Mouse (Mus musculus): ENCODE results near the gene Zfp872.
"Not testable (repeated sequence)": the region's sequence is repeated elsewhere in the genome, so short reads cannot be mapped to it uniquely, and the experiment has no call there.

The Zfp872 gene

GRCm38 (mm10) chr9:22169327-22169726 is 18.6 kb upstream of the Zfp872 start:
- DNase-seq (ENCODE audit: low spot score in 2 of 2): no peak

- DNase-seq (ENCODE audit: low spot score in 2 of 2): no peak
These were observed 15.6 kb upstream of the Zfp872 start for GRCm38 (mm10) chr9:22172318-22172717.

- DNase-seq (ENCODE audit: low spot score in 2 of 2): no peak
These were observed 8.5 kb downstream of the Zfp872 start for GRCm38 (mm10) chr9:22196412-22196811.

- DNase-seq (ENCODE audit: low spot score in 2 of 2): no peak
These were observed 25.9 kb downstream of the Zfp872 start for GRCm38 (mm10) chr9:22213785-22214194.

- no peak for DNase-seq (ENCODE audit: low spot score in 2 of 2)
These were observed 26.7 kb downstream of the Zfp872 start for GRCm38 (mm10) chr9:22214549-22214948.

GRCm38 (mm10) chr9:22216705-22217104 is 28.8 kb downstream of the Zfp872 start:
- no peak for DNase-seq (ENCODE audit: low spot score in 2 of 2)

GRCm38 (mm10) chr9:22217858-22218493 is 30.1 kb downstream of the Zfp872 start:
- DNase-seq (ENCODE audit: low spot score in 2 of 2): no peak

GRCm38 (mm10) chr9:22224066-22224465 is 36.2 kb downstream of the Zfp872 start:
- no peak for DNase-seq (ENCODE audit: low spot score in 2 of 2)

GRCm38 (mm10) chr9:22224536-22225503 is 36.9 kb downstream of the Zfp872 start:
- DNase-seq (ENCODE audit: low spot score in 2 of 2): no peak

- peak; percentile 97 to 99 for DNase-seq (ENCODE audit: low spot score in 2 of 2)
These were observed 37.9 kb downstream of the Zfp872 start, which contains the start of gene Zfp809 for GRCm38 (mm10) chr9:22225581-22226388. Zfp809 (plus strand) TSS chr9:22225714.

GRCm38 (mm10) chr9:22226389-22226673 is 38.4 kb downstream of the Zfp872 start:
- DNase-seq (ENCODE audit: low spot score in 2 of 2): not testable (repeated sequence)

- DNase-seq (ENCODE audit: low spot score in 2 of 2): no peak
These were observed 39.0 kb downstream of the Zfp872 start for GRCm38 (mm10) chr9:22226846-22227245.

- no peak for DNase-seq (ENCODE audit: low spot score in 2 of 2)
These were observed 41.6 kb downstream of the Zfp872 start for GRCm38 (mm10) chr9:22229386-22230026.

- DNase-seq (ENCODE audit: low spot score in 2 of 2): no peak
These were observed 42.2 kb downstream of the Zfp872 start for GRCm38 (mm10) chr9:22230061-22230460.

GRCm38 (mm10) chr9:22230556-22230955 is 42.7 kb downstream of the Zfp872 start:
- DNase-seq (ENCODE audit: low spot score in 2 of 2): no peak

- no peak for DNase-seq (ENCODE audit: low spot score in 2 of 2)
These were observed 52.1 kb downstream of the Zfp872 start for GRCm38 (mm10) chr9:22240001-22240400.

- DNase-seq (ENCODE audit: low spot score in 2 of 2): no peak
These were observed 56.4 kb downstream of the Zfp872 start for GRCm38 (mm10) chr9:22244242-22244641.

All from right cerebral cortex, postnatal 36 days (tissue).